Mouse (Mus musculus) CD4-positive naive resting alpha-beta T cell, adult 76 days (primary cell): ENCODE results near the gene C330021F23Rik. TPM values are rescaled to one million over a fixed set of nuclear protein-coding genes. Genes with fewer than 3 reads are reported as not detected.

Experiments
- total RNA-seq: library from RNA; stranded (reverse); gene quantifications from one replicate; pipeline ENCODE4 v1.2.4, GENCODE M21; 2023

The C330021F23Rik gene
- not detected for total RNA-seq

DNA sequence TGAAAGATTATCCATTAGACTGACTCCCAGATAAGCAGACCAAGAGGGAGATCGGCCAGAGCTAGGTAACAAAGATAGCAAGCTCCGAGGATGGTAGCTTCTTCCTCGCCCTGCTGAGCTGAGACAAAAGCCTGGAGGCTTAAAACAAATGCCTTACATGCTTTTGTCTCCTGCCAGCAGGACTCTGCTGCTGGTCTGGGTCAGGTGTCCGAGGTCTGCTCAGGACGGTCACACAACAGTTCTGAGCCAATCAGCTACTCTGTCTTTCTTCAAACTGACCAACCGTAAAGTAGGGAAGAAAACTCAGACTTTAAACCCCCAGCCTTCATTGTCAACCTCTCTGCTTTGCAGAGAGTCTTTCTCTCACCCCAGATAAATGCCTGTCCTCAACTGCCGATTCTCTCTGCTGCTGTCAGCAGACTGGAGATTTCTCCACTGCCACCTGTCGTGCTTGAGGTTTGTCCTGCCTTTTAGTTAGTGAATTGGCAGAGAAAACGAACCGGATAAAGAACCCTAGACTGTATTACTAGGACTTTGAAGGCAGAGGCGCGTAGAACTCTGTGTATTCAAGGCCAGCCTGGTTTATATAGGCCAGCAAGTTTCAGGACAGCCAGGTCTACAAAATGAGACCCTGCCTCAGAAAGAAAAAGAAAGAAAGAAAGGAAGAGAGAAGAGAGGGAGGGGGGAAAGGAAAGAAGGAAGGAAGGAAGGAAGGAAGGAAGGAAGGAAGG, at the start of gene C330021F23Rik:
Gene C330021F23Rik (plus strand): TSS at position 350 of the 731 bp plus-strand sequence.

GRCm38 (mm10) chr8:3586993-3587390, 19.2 kb downstream of the C330021F23Rik start, which contains the start of gene Camsap3:
Gene Camsap3, plus strand, starts transcription at chr8:3587293.

DNA sequence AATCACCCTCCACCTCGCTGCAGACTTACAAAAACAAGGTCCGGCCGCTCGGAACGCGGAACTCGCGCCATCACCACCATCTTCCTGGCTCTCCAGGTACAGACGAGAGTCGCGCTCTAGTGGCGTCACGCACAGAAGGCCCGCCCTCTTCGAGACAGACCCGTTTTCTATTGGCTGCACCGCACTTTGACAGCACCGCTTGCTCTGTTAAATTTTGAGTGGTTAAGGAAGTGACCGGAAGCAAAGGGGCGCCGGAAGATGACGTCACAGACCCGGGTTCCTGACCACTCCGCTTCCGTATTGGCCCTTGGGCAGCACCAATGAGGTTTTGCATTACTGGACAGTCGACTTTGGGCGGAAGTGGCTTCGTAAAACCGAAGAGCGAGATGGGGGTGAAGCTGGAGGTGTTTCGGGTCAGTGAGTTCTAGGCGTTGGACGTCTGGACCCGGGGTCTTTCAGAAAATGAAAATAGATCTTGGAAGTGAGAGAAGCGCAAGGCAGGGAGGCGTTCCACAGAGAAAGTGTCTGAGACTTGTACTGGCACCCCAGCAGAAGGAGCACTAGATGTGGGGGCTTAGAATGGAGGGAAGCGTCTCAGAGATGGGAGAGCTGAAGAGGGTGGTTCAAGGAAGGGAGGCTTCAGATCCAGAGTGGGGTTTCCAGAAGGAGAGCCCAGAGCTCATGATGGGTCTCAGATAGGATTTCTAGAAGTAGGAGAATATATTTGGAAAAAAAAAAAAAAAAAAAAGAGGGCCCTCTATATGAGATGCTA, 53.6 kb downstream of the C330021F23Rik start, which contains the start of the genes Xab2 and Pet100:
Gene Xab2 (minus strand): TSS at position 118 of the 772 bp plus-strand sequence.
Gene Pet100 (plus strand): TSS at position 350 of the 772 bp plus-strand sequence.

GRCm38 (mm10) chr8:3625445-3625844, 57.7 kb downstream of the C330021F23Rik start, which contains the start of gene Pcp2:
Gene Pcp2, minus strand, starts transcription at chr8:3625545.

GRCm38 (mm10) chr8:3630647-3631477, 63.1 kb downstream of the C330021F23Rik start, which contains the start of gene Stxbp2:
Gene Stxbp2, plus strand, starts transcription at chr8:3630955.

Other genes starting within 250 kb of the C330021F23Rik start
- gene A430078G23Rik, start 214.6 kb upstream of the C330021F23Rik start, total RNA-seq: 252 TPM
- gene Arhgef18, start 175.0 kb upstream of the C330021F23Rik start, total RNA-seq: 257 TPM
- 0.79 TPM for gene Pex11g, start 100.3 kb upstream of the C330021F23Rik start, total RNA-seq
- gene Tex45, start 97.1 kb upstream of the C330021F23Rik start, total RNA-seq: 13.0 TPM
- 4.0 TPM for gene Zfp358, start 74.9 kb upstream of the C330021F23Rik start, total RNA-seq
- 68.8 TPM for gene Mcoln1, start 67.5 kb upstream of the C330021F23Rik start, total RNA-seq
- 46.8 TPM for gene Pnpla6, start 52.6 kb upstream of the C330021F23Rik start, total RNA-seq
- not detected for gene Camsap3, start 19.3 kb downstream of the C330021F23Rik start, total RNA-seq
- gene Xab2, start 53.3 kb downstream of the C330021F23Rik start, total RNA-seq: 91.9 TPM
- gene Pet100, start 53.6 kb downstream of the C330021F23Rik start, total RNA-seq: 32.2 TPM
- not detected for gene Pcp2, start 57.6 kb downstream of the C330021F23Rik start, total RNA-seq
- 186 TPM for gene Stxbp2, start 63.0 kb downstream of the C330021F23Rik start, total RNA-seq
- gene Retn, start 87.8 kb downstream of the C330021F23Rik start, total RNA-seq: not detected
- 0.38 TPM for gene Mcemp1, start 97.8 kb downstream of the C330021F23Rik start, total RNA-seq
- not detected for gene Fcor, start 104.4 kb downstream of the C330021F23Rik start, total RNA-seq
- gene Trappc5, start 108.3 kb downstream of the C330021F23Rik start, total RNA-seq: 14.5 TPM
- gene Fcer2a, start 126.2 kb downstream of the C330021F23Rik start, total RNA-seq: 42.6 TPM
- gene Clec4g, start 152.7 kb downstream of the C330021F23Rik start, total RNA-seq: not detected
- gene Cd209a, start 181.0 kb downstream of the C330021F23Rik start, total RNA-seq: 2.2 TPM